Mouse (Mus musculus): ENCODE data around the gene Fhl2.
A peak's percentile ranks its signal among the peaks of the same experiment; 100 is the strongest.
"Not testable (repeated sequence)": the region's sequence is repeated elsewhere in the genome, so short reads cannot be mapped to it uniquely, and the experiment has no call there.

Fhl2 gene

GRCm38 (mm10) chr1:43191078-43191477 lies 5.7 kb downstream of the Fhl2 start:
- no peak for DNase-seq

GRCm38 (mm10) chr1:43188893-43189292 lies 7.9 kb downstream of the Fhl2 start:
- DNase-seq: not testable (repeated sequence)

- DNase-seq: no peak
These were observed 10.4 kb downstream of the Fhl2 start for GRCm38 (mm10) chr1:43186334-43186733.

GRCm38 (mm10) chr1:43180912-43181311 lies 15.9 kb downstream of the Fhl2 start:
- DNase-seq: no peak

- DNase-seq: no peak
These were observed 18.0 kb downstream of the Fhl2 start for GRCm38 (mm10) chr1:43178780-43179179.

GRCm38 (mm10) chr1:43178378-43178777 lies 18.4 kb downstream of the Fhl2 start:
- DNase-seq: no peak

GRCm38 (mm10) chr1:43173283-43174226 lies 23.2 kb downstream of the Fhl2 start:
- no peak for DNase-seq

GRCm38 (mm10) chr1:43171816-43172215 lies 25.0 kb downstream of the Fhl2 start:
- no peak for DNase-seq

GRCm38 (mm10) chr1:43171093-43171492 lies 25.7 kb downstream of the Fhl2 start:
- DNase-seq: no peak

- no peak for DNase-seq
These were observed 27.1 kb downstream of the Fhl2 start for GRCm38 (mm10) chr1:43169661-43170060.

- DNase-seq: no peak
These were observed 27.6 kb downstream of the Fhl2 start for GRCm38 (mm10) chr1:43169227-43169626.

- no peak for DNase-seq
These were observed 28.2 kb downstream of the Fhl2 start for GRCm38 (mm10) chr1:43168618-43169017.

- DNase-seq: no peak
These were observed 28.8 kb downstream of the Fhl2 start for GRCm38 (mm10) chr1:43168026-43168425.

GRCm38 (mm10) chr1:43164582-43164981 lies 32.2 kb downstream of the Fhl2 start:
- no peak for DNase-seq

GRCm38 (mm10) chr1:43163467-43164418 lies 33.0 kb downstream of the Fhl2 start:
- peak; percentile 70 for DNase-seq

GRCm38 (mm10) chr1:43163084-43163466 lies 33.7 kb downstream of the Fhl2 start:
- DNase-seq: no peak

GRCm38 (mm10) chr1:43162394-43162793 lies 34.4 kb downstream of the Fhl2 start:
- no peak for DNase-seq

GRCm38 (mm10) chr1:43159429-43159828 lies 37.4 kb downstream of the Fhl2 start:
- DNase-seq: no peak

- DNase-seq: no peak
These were observed 38.9 kb downstream of the Fhl2 start for GRCm38 (mm10) chr1:43157907-43158306.

- no peak for DNase-seq
These were observed 42.3 kb downstream of the Fhl2 start for GRCm38 (mm10) chr1:43154491-43154890.

GRCm38 (mm10) chr1:43153538-43153937 lies 43.2 kb downstream of the Fhl2 start:
- no peak for DNase-seq

GRCm38 (mm10) chr1:43152626-43153025 lies 44.2 kb downstream of the Fhl2 start:
- no peak for DNase-seq

GRCm38 (mm10) chr1:43150225-43150624 lies 46.6 kb downstream of the Fhl2 start:
- DNase-seq: no peak

GRCm38 (mm10) chr1:43147474-43147873 lies 49.3 kb downstream of the Fhl2 start:
- DNase-seq: no peak
